Mouse (Mus musculus) neural tube, embryonic 13.5 days (tissue): ENCODE measurements at regions not wholly inside any gene's neighbourhood (a gene's known extent, or its start where the extent isn't known, plus 50 kb on each side); places are given as distances from the start of the nearest gene placed in this dataset.

ENCODE experiments used
- ATAC-seq: fragments of 200-750 bp; cut with Nextera tagmentation; 2 replicates; pipeline ENCODE4 v1.8.0; 2017; ENCODE audit warnings: low read depth, mild to moderate bottlenecking, moderate TSS enrichment, moderate library complexity
- H3K27ac ChIP-seq: fragments of 300-500 bp; sonication (generic); replicated peaks from 2 replicates; pipeline ENCODE4 v1.5.1; 2015; ENCODE audit warnings: moderate library complexity, mild to moderate bottlenecking, inconsistent platforms
- H3K27me3 ChIP-seq: fragments of 300-500 bp; sonication (generic); 2 replicates; pipeline ENCODE4 v1.6.1; 2015; ENCODE audit warnings: mild to moderate bottlenecking, inconsistent platforms
- H3K36me3 ChIP-seq: fragments of 300-500 bp; sonication (generic); 2 replicates; pipeline ENCODE4 v1.6.1; 2015; ENCODE audit warnings: mild to moderate bottlenecking, inconsistent platforms
- H3K4me1 ChIP-seq: fragments of 300-500 bp; sonication (generic); replicated peaks from 2 replicates; pipeline ENCODE4 v1.6.1; 2015; ENCODE audit warnings: inconsistent platforms
- H3K4me2 ChIP-seq: fragments of 300-500 bp; sonication (generic); 2 replicates; pipeline ENCODE4 v1.6.1; 2015; ENCODE audit warnings: inconsistent platforms, mild to moderate bottlenecking, moderate library complexity
- H3K4me3 ChIP-seq: fragments of 300-500 bp; sonication (generic); 2 replicates; pipeline ENCODE4 v1.5.1; 2015; ENCODE audit warnings: mild to moderate bottlenecking, inconsistent platforms
- H3K9ac ChIP-seq: fragments of 300-500 bp; sonication (generic); 2 replicates; pipeline ENCODE4 v1.6.1; 2015; ENCODE audit warnings: moderate library complexity, mild to moderate bottlenecking, inconsistent platforms
- H3K9me3 ChIP-seq: fragments of 300-500 bp; sonication (generic); 2 replicates; pipeline ENCODE4 v1.6.1; 2016; ENCODE audit warnings: inconsistent platforms
- WGBS: fragments of 180-500 bp; shearing (Covaris S2); methylation state at CpG from one replicate; pipeline ENCODE4 v1.1.7; 2015; 5-methylcytosine and 5-hydroxymethylcytosine counted together

DNA sequence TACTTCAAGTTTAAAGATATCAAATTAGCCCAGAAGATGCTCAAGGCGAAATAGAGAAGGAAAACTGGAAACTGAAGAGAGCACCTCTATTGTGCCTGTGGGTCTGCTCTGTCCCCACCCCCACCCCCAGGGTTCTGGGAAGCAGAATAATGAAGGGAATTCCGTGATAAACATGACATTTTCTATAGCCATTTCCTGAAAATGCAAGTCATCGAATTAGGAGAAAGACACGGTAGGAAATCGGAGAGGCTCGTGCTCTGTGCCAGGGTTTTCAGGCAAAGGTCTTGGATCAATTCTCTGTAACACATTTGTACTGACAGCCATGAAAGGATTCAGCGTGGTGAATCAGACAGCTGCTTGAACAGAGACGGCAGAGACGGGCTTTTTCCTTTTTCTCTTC lies 152.7 kb downstream of the Phlda1 start:
- Histone ChIP-seq H3K4me2 (peak overlapping the region; percentile 32), H3K4me3 (no peak overlapping the region), H3K4me1 (peaks cover 22% of the 10 kb centered on the region), H3K36me3 (no peaks in the 10 kb centered on the region), H3K9me3 (no peaks in the 10 kb centered on the region), H3K27me3 (no peaks in the 10 kb centered on the region), H3K9ac (0 out of 2 replicates have a peak overlapping the region, but pooled peaks have one; percentile 12), H3K27ac (no peak overlapping the region)
- 27% methylated on average over 9 of the region's 9 CpGs for WGBS
- no peak for ATAC-seq

DNA sequence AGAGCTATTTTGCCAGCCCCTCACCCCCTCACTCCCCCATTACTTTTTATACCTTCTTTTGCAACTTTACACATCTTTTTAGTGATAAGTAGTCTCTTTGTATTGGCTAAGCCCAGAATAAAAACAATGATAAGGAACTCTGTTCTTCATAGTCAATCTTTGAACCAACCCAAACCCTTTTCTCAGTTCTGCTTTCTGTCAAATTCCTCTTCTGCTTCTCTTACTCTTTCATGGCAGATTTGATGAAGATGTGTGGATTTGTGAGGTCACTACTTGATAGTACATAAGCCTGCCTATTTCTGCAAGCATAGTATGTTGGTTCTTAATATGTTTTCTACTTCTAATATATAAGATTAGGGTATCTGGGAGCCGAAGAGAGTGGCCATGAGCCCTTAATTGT lies 156.6 kb downstream of the Phlda1 start:
- no peak overlapping the region for H3K4me2 ChIP-seq
- WGBS, result 84% methylated on average over 1 of the region's 1 CpGs
- no peak overlapping the region for H3K9ac ChIP-seq
- H3K36me3 ChIP-seq, result no peaks in the 10 kb centered on the region
- H3K4me1 ChIP-seq, result peaks cover 14% of the 10 kb centered on the region
- H3K27me3 ChIP-seq, result no peaks in the 10 kb centered on the region
- H3K27ac ChIP-seq, result no peak overlapping the region
- no peaks in the 10 kb centered on the region for H3K9me3 ChIP-seq
- no peak overlapping the region for H3K4me3 ChIP-seq
- ATAC-seq, result no peak

DNA sequence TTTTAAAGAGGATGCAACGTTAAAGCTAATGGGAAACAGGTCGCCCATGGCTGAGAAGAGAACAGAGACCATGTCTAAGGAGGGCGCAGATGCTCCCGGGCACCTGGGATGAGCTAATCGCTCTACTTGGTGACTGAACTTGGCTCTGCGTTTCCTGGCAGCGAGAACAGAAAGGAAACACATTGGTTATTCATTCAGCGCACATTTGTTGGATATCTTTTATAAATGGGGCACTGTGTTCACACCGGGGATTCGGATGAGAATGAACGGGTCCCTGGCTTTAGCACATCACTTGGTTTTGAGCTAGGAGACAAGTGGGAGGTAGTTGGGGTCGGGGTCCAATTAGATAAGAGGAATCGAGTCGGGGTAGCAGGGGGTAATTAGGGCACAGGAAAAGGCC lies 159.7 kb downstream of the Phlda1 start:
- Histone ChIP-seq H3K27me3 (no peaks in the 10 kb centered on the region), H3K36me3 (no peaks in the 10 kb centered on the region), H3K9ac (no peak overlapping the region), H3K4me3 (no peak overlapping the region), H3K4me1 (peaks cover 10% of the 10 kb centered on the region; the same call in 1 of the 2 replicates), H3K4me2 (no peak overlapping the region), H3K27ac (no peak overlapping the region), H3K9me3 (no peaks in the 10 kb centered on the region)
- ATAC-seq, result no peak
- 84% methylated on average over 14 of the region's 14 CpGs for WGBS

DNA sequence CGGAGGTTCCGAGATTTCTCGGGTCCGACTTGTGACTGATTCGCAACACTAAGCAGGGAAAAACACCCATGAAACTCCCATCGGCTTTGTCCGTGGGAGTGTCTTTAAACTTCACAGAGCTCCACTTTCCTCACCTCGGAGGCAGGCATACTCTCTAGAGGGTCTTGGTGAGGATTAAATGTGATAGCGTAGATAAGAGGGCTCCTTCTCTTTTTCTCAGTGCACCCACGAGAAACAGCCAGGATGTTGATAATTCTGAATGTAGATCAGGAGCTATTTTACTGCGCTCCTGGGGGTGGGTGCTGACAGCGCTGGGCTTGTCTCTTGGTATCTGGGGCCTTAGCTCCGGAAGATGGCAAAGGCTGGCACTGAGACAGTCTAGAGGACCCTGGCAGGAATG lies 160.9 kb downstream of the Phlda1 start:
- no peak overlapping the region for H3K9ac ChIP-seq
- no peak overlapping the region for H3K4me2 ChIP-seq
- no peaks in the 10 kb centered on the region for H3K36me3 ChIP-seq
- ATAC-seq, result no peak
- H3K4me1 ChIP-seq, result peaks cover 10% of the 10 kb centered on the region; the same call in 1 of the 2 replicates
- no peaks in the 10 kb centered on the region for H3K9me3 ChIP-seq
- no peak overlapping the region for H3K4me3 ChIP-seq
- H3K27me3 ChIP-seq, result no peaks in the 10 kb centered on the region
- WGBS, result 90% methylated on average over 13 of the region's 13 CpGs
- H3K27ac ChIP-seq, result no peak overlapping the region

DNA sequence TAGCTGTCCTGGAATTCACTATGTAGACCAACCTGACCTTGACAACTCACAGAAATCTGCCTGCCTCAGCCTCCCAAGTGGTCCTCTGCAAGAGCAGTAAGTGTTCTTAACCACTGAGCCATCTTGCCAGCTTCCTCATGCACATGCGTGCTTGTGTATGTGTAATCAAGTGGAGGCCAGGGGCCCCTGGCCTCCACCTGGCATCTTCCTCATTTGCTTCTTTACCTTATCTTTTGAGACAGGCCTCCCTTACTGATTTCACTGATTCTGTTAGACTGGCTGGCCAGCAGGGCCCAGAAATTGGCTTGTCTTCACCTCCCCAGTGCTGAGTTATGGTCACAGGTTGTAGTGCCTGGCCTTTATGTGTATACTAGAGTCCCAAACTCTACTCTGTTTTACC lies 162.6 kb downstream of the Phlda1 start:
- Histone ChIP-seq H3K36me3 (no peaks in the 10 kb centered on the region), H3K4me3 (no peak overlapping the region), H3K9me3 (no peaks in the 10 kb centered on the region), H3K4me2 (no peak overlapping the region), H3K27ac (no peak overlapping the region), H3K4me1 (peaks cover 20% of the 10 kb centered on the region), H3K9ac (no peak overlapping the region), H3K27me3 (no peaks in the 10 kb centered on the region)
- no peak for ATAC-seq
- WGBS, result 97% methylated on average over 1 of the region's 1 CpGs

DNA sequence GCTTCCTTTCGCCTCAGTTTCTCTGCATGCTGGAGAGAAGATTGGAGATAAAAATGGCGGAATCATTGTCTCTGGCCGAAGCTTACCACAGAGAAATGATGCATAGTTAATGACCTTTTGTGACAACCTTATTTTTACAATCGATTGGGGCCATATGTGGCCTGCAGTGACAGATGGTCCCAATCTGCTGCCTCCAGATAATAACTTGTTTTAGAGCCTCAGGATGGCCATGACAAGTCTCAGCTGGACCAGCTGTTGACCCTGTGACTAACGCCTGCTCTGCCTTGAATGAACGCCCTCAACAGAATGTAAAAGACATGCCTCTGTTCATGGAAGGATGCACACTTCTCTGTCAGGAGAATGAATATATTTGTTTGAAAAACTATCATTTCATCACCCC lies 163.6 kb downstream of the Phlda1 start:
- WGBS, result 30% methylated on average over 6 of the region's 6 CpGs

DNA sequence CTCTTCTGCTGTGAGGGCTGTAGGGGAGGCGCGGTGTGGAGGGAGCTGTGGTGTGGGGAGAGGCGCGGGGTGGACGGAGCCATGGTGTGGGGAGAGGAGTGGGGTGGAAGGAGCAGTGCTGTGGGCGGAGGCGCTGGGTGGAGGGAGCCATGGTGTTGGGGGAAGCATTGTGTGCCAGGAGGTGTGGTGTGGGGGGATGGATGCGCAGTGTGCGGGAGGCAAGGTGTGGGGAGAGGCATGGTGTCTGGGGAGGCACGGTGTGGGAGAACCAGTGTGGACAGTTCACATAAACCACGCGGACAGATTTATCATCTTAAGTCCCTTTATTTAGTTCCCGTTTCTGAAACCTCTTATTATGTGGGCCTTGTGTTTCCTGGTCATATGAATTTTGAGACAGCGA lies 164.6 kb downstream of the Phlda1 start:
- Histone ChIP-seq H3K27ac (no peak overlapping the region), H3K4me1 (peaks cover 25% of the 10 kb centered on the region), H3K4me3 (no peak overlapping the region), H3K4me2 (no peak overlapping the region), H3K36me3 (no peaks in the 10 kb centered on the region), H3K9ac (no peak overlapping the region), H3K27me3 (no peaks in the 10 kb centered on the region), H3K9me3 (no peaks in the 10 kb centered on the region)
- ATAC-seq, result 0 out of 2 replicates have a peak, but pooled peaks have one; percentile 38
- 88% methylated on average over 14 of the region's 14 CpGs for WGBS

More for the DNA sequence above, 163.6 kb downstream of the Phlda1 start:
- H3K4me3 ChIP-seq, result no peak overlapping the region
- H3K27ac ChIP-seq, result no peak overlapping the region; the same call in 1 of the 2 replicates
- H3K9me3 ChIP-seq, result no peaks in the 10 kb centered on the region
- no peaks in the 10 kb centered on the region for H3K27me3 ChIP-seq
- no peak for ATAC-seq
- H3K4me1 ChIP-seq, result peaks cover 25% of the 10 kb centered on the region
- no peaks in the 10 kb centered on the region for H3K36me3 ChIP-seq
- H3K4me2 ChIP-seq, result no peak overlapping the region
- H3K9ac ChIP-seq, result no peak overlapping the region

DNA sequence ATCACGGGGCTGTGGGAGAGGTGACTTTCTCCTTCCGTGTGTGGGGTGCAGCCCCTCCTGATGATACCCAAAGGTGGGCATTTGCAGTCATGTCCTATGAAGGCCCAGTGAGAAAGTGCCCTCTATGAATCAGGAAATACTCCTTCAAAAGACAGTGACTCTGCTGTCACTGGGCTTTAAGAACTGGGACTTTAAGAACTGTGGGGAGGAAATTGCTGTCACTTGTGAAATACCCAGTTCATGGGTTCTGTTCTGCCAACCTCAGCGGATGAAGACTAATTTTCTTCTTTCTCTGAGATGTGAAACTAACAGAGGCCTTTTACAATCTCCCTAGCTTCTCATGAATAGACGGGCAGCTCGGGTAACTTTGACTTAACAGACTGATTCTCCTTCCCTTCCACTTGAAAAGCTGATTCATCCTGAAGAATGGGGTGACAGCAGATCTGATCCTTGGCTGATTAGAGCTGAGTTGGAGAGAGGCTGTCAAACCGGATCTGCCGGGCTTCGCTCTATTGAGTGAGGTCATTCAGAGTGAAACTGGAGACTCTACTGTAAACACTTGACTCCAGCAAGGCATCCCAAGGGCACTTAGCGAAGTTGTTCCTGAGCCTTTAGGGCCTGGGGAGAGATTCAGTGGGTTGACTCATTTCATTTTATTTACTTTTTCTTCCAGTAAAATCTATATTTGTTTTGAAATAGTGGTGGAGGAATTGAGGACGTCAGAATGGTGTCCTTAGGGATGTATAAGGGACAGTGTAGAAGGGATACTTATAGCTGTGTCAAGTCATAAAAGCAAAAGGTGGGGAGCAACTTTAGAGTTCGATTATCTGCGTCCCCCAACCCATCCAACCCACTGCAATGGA lies 166.6 kb downstream of the Phlda1 start:
- no peak for ATAC-seq
- H3K27me3 ChIP-seq, result no peaks in the 10 kb centered on the region
- H3K27ac ChIP-seq, result no peak overlapping the region

DNA sequence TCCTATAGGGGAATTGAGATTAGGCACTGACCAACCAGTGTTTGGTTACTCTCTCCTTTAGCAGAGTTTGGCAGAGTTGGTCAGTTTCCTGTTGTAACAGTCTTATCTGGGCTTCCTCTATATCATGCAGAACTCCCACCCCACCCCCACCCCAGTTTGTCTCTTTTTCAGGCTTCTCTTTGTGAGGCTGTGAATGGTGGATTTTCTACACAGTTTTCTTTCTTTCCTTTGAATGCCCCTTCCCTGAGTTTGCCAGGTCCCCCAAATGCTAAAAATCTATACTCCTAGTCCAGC lies 167.2 kb downstream of the Phlda1 start:
- Histone ChIP-seq H3K36me3 (no peaks in the 10 kb centered on the region), H3K27ac (no peak overlapping the region), H3K4me3 (no peak overlapping the region), H3K4me1 (peaks cover 25% of the 10 kb centered on the region), H3K4me2 (no peak overlapping the region), H3K27me3 (no peaks in the 10 kb centered on the region), H3K9me3 (no peaks in the 10 kb centered on the region), H3K9ac (no peak overlapping the region)
- no peak for ATAC-seq

More for the DNA sequence above, 166.6 kb downstream of the Phlda1 start:
- Histone ChIP-seq H3K9me3 (no peaks in the 10 kb centered on the region), H3K4me1 (peaks cover 25% of the 10 kb centered on the region), H3K4me2 (no peak overlapping the region), H3K9ac (no peak overlapping the region), H3K36me3 (no peaks in the 10 kb centered on the region), H3K4me3 (no peak overlapping the region)
- 49% methylated on average over 12 of the region's 12 CpGs for WGBS

DNA sequence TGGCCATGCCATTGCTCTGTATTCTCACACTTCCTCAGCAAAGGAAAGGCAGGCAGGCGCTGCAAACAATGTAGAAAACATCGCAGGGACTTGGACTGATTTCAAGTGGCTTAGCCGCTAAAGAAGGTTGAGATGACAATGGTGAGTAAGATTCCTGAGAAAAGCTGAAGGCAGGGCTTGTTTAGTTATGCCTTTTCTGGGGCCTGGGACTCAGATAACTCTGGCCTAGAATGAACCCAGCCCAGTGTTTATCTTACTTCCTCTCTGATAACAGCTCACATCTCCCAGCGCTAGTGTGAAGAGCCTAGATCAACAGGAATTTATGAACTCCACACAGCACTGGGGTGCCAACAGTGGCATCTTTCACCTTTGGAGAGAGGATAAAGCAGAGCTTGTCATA lies 170.2 kb downstream of the Phlda1 start:
- Histone ChIP-seq H3K9ac (no peak overlapping the region), H3K4me1 (peaks cover 17% of the 10 kb centered on the region), H3K4me2 (no peak overlapping the region), H3K36me3 (no peaks in the 10 kb centered on the region), H3K4me3 (no peak overlapping the region), H3K27me3 (no peaks in the 10 kb centered on the region), H3K9me3 (no peaks in the 10 kb centered on the region), H3K27ac (no peak overlapping the region)
- no peak for ATAC-seq
- WGBS, result 83% methylated on average over 4 of the region's 4 CpGs

DNA sequence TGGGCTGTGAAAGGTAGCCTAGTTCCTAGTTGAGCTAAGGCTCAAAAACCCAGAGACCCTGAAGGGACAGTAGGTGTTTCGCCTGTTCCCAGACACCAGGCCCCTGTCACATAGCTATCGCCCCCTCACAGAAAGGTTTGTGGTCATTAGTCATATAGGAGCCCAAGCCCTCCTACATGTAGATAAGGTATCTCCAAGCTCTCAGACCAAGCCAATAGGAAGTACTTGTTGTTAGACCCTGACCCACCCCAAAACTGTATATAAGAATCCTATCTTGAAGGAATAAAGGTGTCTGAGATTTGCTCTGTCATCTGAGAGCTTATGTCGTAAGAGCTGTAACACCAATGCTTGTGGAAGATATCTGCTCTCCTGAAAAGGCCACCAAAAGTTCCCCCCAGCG lies 174.8 kb downstream of the Phlda1 start:
- H3K9ac ChIP-seq, result no peak overlapping the region
- H3K36me3 ChIP-seq, result no peaks in the 10 kb centered on the region
- H3K9me3 ChIP-seq, result no peaks in the 10 kb centered on the region
- no peak overlapping the region for H3K27ac ChIP-seq
- no peaks in the 10 kb centered on the region for H3K27me3 ChIP-seq
- no peak for ATAC-seq
- H3K4me1 ChIP-seq, result no peaks in the 10 kb centered on the region; the same call in 1 of the 2 replicates
- no peak overlapping the region for H3K4me3 ChIP-seq
- H3K4me2 ChIP-seq, result no peak overlapping the region
- 93% methylated on average over 4 of the region's 4 CpGs for WGBS

DNA sequence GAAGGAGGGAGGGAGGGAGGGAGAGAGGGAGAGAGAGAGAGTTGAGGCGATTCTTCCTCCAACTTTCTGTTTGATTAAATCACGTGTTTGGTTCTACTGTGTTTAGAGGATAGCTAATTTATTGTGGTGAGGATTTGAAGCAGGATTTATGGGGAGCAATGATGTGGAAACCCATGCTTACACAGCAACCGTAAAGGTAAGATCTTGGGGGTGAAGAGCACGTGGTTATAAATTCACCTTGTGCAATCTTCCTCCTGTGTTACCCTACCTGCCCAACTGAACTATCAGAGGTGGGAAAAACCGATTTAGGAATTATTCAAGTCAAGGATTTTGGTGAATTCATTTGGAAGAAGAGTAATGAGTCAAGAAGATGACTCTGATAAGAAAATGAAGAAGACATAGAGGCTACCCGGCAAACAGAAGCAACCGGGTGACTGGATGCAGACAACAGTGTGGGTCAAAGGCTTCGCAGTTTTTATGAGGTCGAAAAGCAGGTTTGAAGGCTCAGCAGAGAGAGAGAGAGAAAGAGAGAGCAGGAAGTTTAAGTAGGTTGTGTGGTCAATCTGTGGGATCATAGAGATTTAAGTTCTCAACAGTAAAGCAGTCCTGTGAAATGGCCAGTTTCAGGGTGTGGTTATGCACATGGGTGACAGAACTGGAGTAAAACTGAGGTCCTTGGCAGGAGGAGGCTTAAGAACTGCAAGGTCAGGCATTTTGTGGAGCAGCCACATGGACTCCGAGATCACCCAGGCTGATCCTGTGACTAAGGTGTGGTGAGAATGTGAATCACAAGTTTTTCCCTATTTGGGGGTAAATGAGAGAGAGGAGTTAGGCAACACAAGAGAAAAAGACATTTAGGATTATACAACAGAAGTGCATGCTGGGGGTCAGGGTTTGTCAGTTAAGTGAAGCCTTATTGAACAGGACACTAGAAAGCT lies 178.6 kb downstream of the Phlda1 start:
- Histone ChIP-seq H3K27me3 (no peaks in the 10 kb centered on the region), H3K4me2 (no peak overlapping the region), H3K4me1 (peaks cover 15% of the 10 kb centered on the region; the same call in 1 of the 2 replicates), H3K9me3 (no peaks in the 10 kb centered on the region), H3K4me3 (no peak overlapping the region), H3K27ac (no peak overlapping the region), H3K9ac (no peak overlapping the region), H3K36me3 (no peaks in the 10 kb centered on the region)
- ATAC-seq, result no peak
- 78% methylated on average over 10 of the region's 10 CpGs for WGBS
